Mouse (Mus musculus) intestine, embryonic 14.5 days (tissue): ENCODE measurements at regions not wholly inside any gene's neighbourhood (a gene's known extent, or its start where the extent isn't known, plus 50 kb on each side); places are given as distances from the start of the nearest gene placed in this dataset.
A peak's percentile ranks its signal among the peaks of the same experiment; 100 is the strongest.

Experiments
- ATAC-seq: fragments of 200-750 bp; cut with Nextera tagmentation; replicated peaks from 2 replicates; pipeline ENCODE4 v1.8.0; 2017; ENCODE audit warnings: low read depth, moderate number of reproducible peaks, moderate TSS enrichment, moderate library complexity; ENCODE audit not compliant: low FRiP score, low TSS enrichment
- DNase-seq: peaks from one replicate; pipeline ENCODE4 v3.0.0-alpha.2; 2018; ENCODE audit warnings: low spot score
- H3K27ac ChIP-seq: fragments of 300-500 bp; sonication (generic); 2 replicates; pipeline ENCODE4 v1.5.1; 2014; ENCODE audit warnings: low read depth, mild to moderate bottlenecking, control low read depth
- H3K27me3 ChIP-seq: fragments of 300-500 bp; sonication (generic); replicated peaks from 2 replicates; pipeline ENCODE4 v1.6.1; 2014; ENCODE audit warnings: low read length, control low read depth; ENCODE audit not compliant: control insufficient read depth, insufficient read depth
- H3K36me3 ChIP-seq: fragments of 300-500 bp; sonication (generic); 2 replicates; pipeline ENCODE4 v1.6.1; 2014; ENCODE audit warnings: low read length, control low read depth; ENCODE audit not compliant: control insufficient read depth, insufficient read depth
- H3K4me1 ChIP-seq: fragments of 300-500 bp; sonication (generic); replicated peaks from 2 replicates; pipeline ENCODE4 v1.6.1; 2014; ENCODE audit warnings: low read length, control low read depth, mixed read lengths; ENCODE audit not compliant: control insufficient read depth, insufficient read depth
- H3K4me2 ChIP-seq: fragments of 300-500 bp; sonication (generic); 2 replicates; pipeline ENCODE4 v1.6.1; 2014; ENCODE audit warnings: low read length
- H3K4me3 ChIP-seq: fragments of 300-500 bp; sonication (generic); 2 replicates; pipeline ENCODE4 v1.5.1; 2014; ENCODE audit warnings: low read depth, low read length, control low read depth, mixed read lengths
- H3K9ac ChIP-seq: fragments of 300-500 bp; sonication (generic); 2 replicates; pipeline ENCODE4 v1.6.1; 2014; ENCODE audit warnings: mild to moderate bottlenecking, low read length
- H3K9me3 ChIP-seq: fragments of 300-500 bp; sonication (generic); 2 replicates; pipeline ENCODE4 v1.6.1; 2016; ENCODE audit warnings: low read length, control low read depth; ENCODE audit not compliant: control insufficient read depth
- WGBS: fragments of 180-500 bp; shearing (Covaris S2); extraction: QIAGEN DNeasy Blood & Tissue Kit; methylation state at CpG from one replicate; pipeline ENCODE4 v1.1.7; 2014; 5-methylcytosine and 5-hydroxymethylcytosine counted together

- no peak overlapping the region for H3K4me3 ChIP-seq
- H3K4me2 ChIP-seq, result no peak overlapping the region
- H3K9ac ChIP-seq, result no peak overlapping the region
- WGBS, result 87% methylated on average over 7 of the region's 7 CpGs
- no peaks in the 10 kb centered on the region for H3K36me3 ChIP-seq
- no peak for DNase-seq
- H3K4me1 ChIP-seq, result no peaks in the 10 kb centered on the region
- H3K27ac ChIP-seq, result no peak overlapping the region
- H3K9me3 ChIP-seq, result no peaks in the 10 kb centered on the region
- ATAC-seq, result no peak
- no peaks in the 10 kb centered on the region for H3K27me3 ChIP-seq
These were observed 467.4 kb upstream of the Nectin3 start for GRCm38 (mm10) chr16:46965741-46966140.

GRCm38 (mm10) chr16:46956990-46957389 lies 458.7 kb upstream of the Nectin3 start:
- no peak overlapping the region for H3K27ac ChIP-seq
- no peaks in the 10 kb centered on the region for H3K36me3 ChIP-seq
- DNase-seq, result no peak
- no peak for ATAC-seq
- no peaks in the 10 kb centered on the region for H3K27me3 ChIP-seq
- no peak overlapping the region for H3K4me3 ChIP-seq
- no peak overlapping the region for H3K4me2 ChIP-seq
- 89% methylated on average over 1 of the region's 1 CpGs for WGBS
- H3K9ac ChIP-seq, result no peak overlapping the region
- H3K9me3 ChIP-seq, result no peaks in the 10 kb centered on the region
- no peaks in the 10 kb centered on the region for H3K4me1 ChIP-seq

- Histone ChIP-seq H3K36me3 (no peaks in the 10 kb centered on the region), H3K4me1 (no peaks in the 10 kb centered on the region), H3K4me3 (no peak overlapping the region), H3K27me3 (no peaks in the 10 kb centered on the region), H3K9ac (no peak overlapping the region), H3K9me3 (no peaks in the 10 kb centered on the region), H3K27ac (no peak overlapping the region), H3K4me2 (no peak overlapping the region)
- ATAC-seq, result no peak
- 72% methylated on average over 3 of the region's 3 CpGs for WGBS
- no peak for DNase-seq
These were observed 427.7 kb upstream of the Nectin3 start for GRCm38 (mm10) chr16:46926060-46926459.

DNA sequence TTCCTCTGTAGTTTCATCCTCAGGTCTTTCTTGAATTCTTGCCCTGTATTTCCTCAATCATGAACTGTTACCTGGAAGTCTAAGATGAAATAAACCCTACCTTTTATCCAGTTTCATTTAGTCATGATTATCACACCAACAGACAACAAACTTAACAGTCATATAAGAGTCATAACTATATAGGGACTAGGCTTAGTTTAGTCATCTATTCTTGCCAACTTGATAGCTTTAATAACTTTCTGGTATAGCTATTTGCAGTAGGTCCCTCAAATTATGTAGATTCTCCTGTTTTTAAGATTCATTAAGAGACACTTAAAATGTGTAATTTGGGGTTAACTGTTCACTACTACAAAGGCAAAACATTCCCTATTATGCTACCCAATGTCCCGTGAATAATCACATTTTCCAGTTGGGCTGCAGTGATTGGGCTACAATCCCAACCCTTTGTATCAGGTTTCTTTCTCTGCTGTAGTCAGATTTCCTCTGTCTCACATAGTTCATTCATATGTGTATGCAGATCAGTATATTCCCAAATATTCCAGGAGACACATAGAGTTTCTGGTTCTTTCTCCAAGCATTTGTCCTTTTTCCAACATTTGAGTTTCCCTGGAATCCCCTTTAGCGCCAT lies 396.4 kb upstream of the Nectin3 start:
- DNase-seq (no peak), ATAC-seq (no peak)
- H3K4me2 ChIP-seq, result no peak overlapping the region
- H3K4me1 ChIP-seq, result no peaks in the 10 kb centered on the region
- H3K27ac ChIP-seq, result no peak overlapping the region
- H3K9ac ChIP-seq, result no peak overlapping the region
- no peaks in the 10 kb centered on the region for H3K27me3 ChIP-seq
- no peak overlapping the region for H3K4me3 ChIP-seq
- no peaks in the 10 kb centered on the region for H3K36me3 ChIP-seq
- H3K9me3 ChIP-seq, result no peaks in the 10 kb centered on the region
- 83% methylated on average over 2 of the region's 2 CpGs for WGBS

- no peaks in the 10 kb centered on the region for H3K36me3 ChIP-seq
- no peak overlapping the region for H3K27ac ChIP-seq
- WGBS, result 91% methylated on average over 2 of the region's 2 CpGs
- DNase-seq (no peak), ATAC-seq (no peak)
- no peak overlapping the region for H3K4me3 ChIP-seq
- H3K27me3 ChIP-seq, result no peaks in the 10 kb centered on the region
- no peaks in the 10 kb centered on the region for H3K9me3 ChIP-seq
- no peaks in the 10 kb centered on the region for H3K4me1 ChIP-seq
- H3K4me2 ChIP-seq, result no peak overlapping the region
- no peak overlapping the region for H3K9ac ChIP-seq
These were observed 380.4 kb upstream of the Nectin3 start for GRCm38 (mm10) chr16:46878739-46879138.

- ATAC-seq, result no peak
- WGBS, result 87% methylated on average over 2 of the region's 2 CpGs
These were observed 365.6 kb upstream of the Nectin3 start for GRCm38 (mm10) chr16:46863959-46864358.

GRCm38 (mm10) chr16:46849534-46849933 lies 351.2 kb upstream of the Nectin3 start:
- H3K4me1 ChIP-seq, result no peaks in the 10 kb centered on the region
- H3K9ac ChIP-seq, result no peak overlapping the region
- no peaks in the 10 kb centered on the region for H3K27me3 ChIP-seq
- 63% methylated on average over 4 of the region's 4 CpGs for WGBS
- peak; percentile 83 for ATAC-seq
- no peak for DNase-seq
- H3K4me2 ChIP-seq, result no peak overlapping the region
- H3K4me3 ChIP-seq, result no peak overlapping the region
- H3K9me3 ChIP-seq, result no peaks in the 10 kb centered on the region
- no peaks in the 10 kb centered on the region for H3K36me3 ChIP-seq
- H3K27ac ChIP-seq, result no peak overlapping the region

More at GRCm38 (mm10) chr16:46863959-46864358, 365.6 kb upstream of the Nectin3 start:
- no peak for DNase-seq
- H3K4me1 ChIP-seq, result no peaks in the 10 kb centered on the region
- no peak overlapping the region for H3K9ac ChIP-seq
- H3K27ac ChIP-seq, result no peak overlapping the region
- H3K4me3 ChIP-seq, result no peak overlapping the region
- no peaks in the 10 kb centered on the region for H3K27me3 ChIP-seq
- H3K36me3 ChIP-seq, result no peaks in the 10 kb centered on the region
- H3K4me2 ChIP-seq, result no peak overlapping the region
- no peaks in the 10 kb centered on the region for H3K9me3 ChIP-seq

- no peak overlapping the region for H3K4me2 ChIP-seq
- H3K36me3 ChIP-seq, result no peaks in the 10 kb centered on the region
- DNase-seq, result no peak
- no peaks in the 10 kb centered on the region for H3K4me1 ChIP-seq
- H3K27me3 ChIP-seq, result no peaks in the 10 kb centered on the region
- H3K9me3 ChIP-seq, result no peaks in the 10 kb centered on the region
- no peak overlapping the region for H3K27ac ChIP-seq
- no peak overlapping the region for H3K4me3 ChIP-seq
- no peak overlapping the region for H3K9ac ChIP-seq
- ATAC-seq, result no peak
These were observed 350.4 kb upstream of the Nectin3 start for GRCm38 (mm10) chr16:46848755-46849154.

GRCm38 (mm10) chr16:46847707-46848356 lies 349.5 kb upstream of the Nectin3 start:
- Histone ChIP-seq H3K4me3 (no peak overlapping the region), H3K27me3 (no peaks in the 10 kb centered on the region), H3K4me2 (no peak overlapping the region), H3K27ac (peak overlapping the region; percentile 38; the same call in 1 of the 2 replicates), H3K9me3 (no peaks in the 10 kb centered on the region), H3K36me3 (no peaks in the 10 kb centered on the region), H3K4me1 (no peaks in the 10 kb centered on the region), H3K9ac (no peak overlapping the region)
- no peak; the same call in 1 of the 2 replicates for ATAC-seq
- 63% methylated on average over 3 of the region's 3 CpGs for WGBS
- no peak for DNase-seq
